In genomic region chr19:5741641-5742240, GRCm38 (mm10) we compare ENCODE assay signal across 8 mouse cellular contexts. TPM values are rescaled to one million over a fixed set of nuclear protein-coding genes. Genes with fewer than 3 reads are reported as not detected.
A peak's percentile ranks its signal among the peaks of the same experiment; 100 is the strongest.
DNase-seq lines count a peak whose midpoint lies in the region; ATAC-seq lines count a peak whose summit lies in the region.

No protein-coding gene starts in this region.

- H3K27me3 ChIP-seq in intestine, embryonic 14.5 days (replicated peaks; ENCODE audit: control insufficient read depth, insufficient read depth, low read length) = no peaks in the 10 kb centered on the region

- peak overlapping the region; percentile 74 for H3K4me3 ChIP-seq in intestine, embryonic 14.5 days (ENCODE audit: low read depth, low read length)

- WGBS in intestine, embryonic 14.5 days = 2% methylated on average over 53 of the region's 55 CpGs

- H3K36me3 ChIP-seq in intestine, embryonic 14.5 days (ENCODE audit: control insufficient read depth, insufficient read depth, low read length) = no peaks in the 10 kb centered on the region

- peak overlapping the region; percentile 89 for H3K4me2 ChIP-seq in intestine, embryonic 14.5 days (ENCODE audit: low read length)

- DNase-seq in adrenal gland, postnatal 14 days = peak; percentile 92
- peak; percentile 64 for DNase-seq in embryo, embryonic 10 days (ENCODE audit: low spot score)
- DNase-seq in gastrocnemius, postnatal 25 days = peak; percentile 90
- peak; percentile 89 for DNase-seq in intestine, embryonic 14.5 days (ENCODE audit: low spot score)
- DNase-seq in left cerebral cortex, postnatal 36 days (ENCODE audit: low spot score in 2 of 2) = peak; percentile 71 to 77
- DNase-seq in skeletal muscle tissue, adult 2 months (ENCODE audit: low read depth, low spot score) = peak; percentile 66
- DNase-seq in thymus, adult 18-20 months = no peak

- intact Hi-C loops in left cerebral cortex, postnatal 36 days (cut with DNase I) = no loop called here

- H3K27ac ChIP-seq in intestine, embryonic 14.5 days (ENCODE audit: low read depth) = peak overlapping the region; percentile 85

- ATAC-seq in intestine, embryonic 14.5 days (replicated peaks; ENCODE audit: low FRiP score, low TSS enrichment, low read depth) = peak; percentile 45
- peak; percentile 27 for ATAC-seq in megakaryocyte progenitor cell, adult 5-6 weeks (replicated peaks; ENCODE audit: poor library complexity)

- H3K9ac ChIP-seq in intestine, embryonic 14.5 days (ENCODE audit: low read length) = peak overlapping the region; percentile 83

- no peaks in the 10 kb centered on the region for H3K9me3 ChIP-seq in intestine, embryonic 14.5 days (ENCODE audit: control insufficient read depth, low read length)

- peaks cover 28% of the 10 kb centered on the region for H3K4me1 ChIP-seq in intestine, embryonic 14.5 days (replicated peaks; ENCODE audit: control insufficient read depth, insufficient read depth, low read length)

RNA-seq across cellular contexts. Expression of gene Ltbp3, which starts 1.0 kb away (rescaled TPM):
- 212 and 214 TPM in 2 replicates for total RNA-seq in adrenal gland, postnatal 14 days (2021)
- 10 to 100 TPM; 45.7 to 49.6 TPM for total RNA-seq in gastrocnemius, postnatal 25 days (2021)
- 30.1 and 36.0 TPM in 2 replicates for polyA plus RNA-seq in intestine, embryonic 14.5 days (2014; fragmentation: Nextera tagmentation; extraction: Ambion mirVana)
- total RNA-seq in left cerebral cortex, postnatal 36 days (2021) = 10 to 100 TPM; 25.1 to 40.3 TPM
- 6.1 and 7.6 TPM in 2 replicates for total RNA-seq in megakaryocyte progenitor cell, adult 5-6 weeks (2015)
- 2.7 and 5.6 TPM in 2 replicates for total RNA-seq in megakaryocyte progenitor cell, adult 5-6 weeks (2017)

RNA-seq across cellular contexts. Expression of gene Fam89b, which starts 12.3 kb away (rescaled TPM):
- total RNA-seq in adrenal gland, postnatal 14 days (2021) = 41.3 and 50.4 TPM in 2 replicates
- 10 to 100 TPM; 24.7 to 24.9 TPM for total RNA-seq in gastrocnemius, postnatal 25 days (2021)
- polyA plus RNA-seq in intestine, embryonic 14.5 days (2014; fragmentation: Nextera tagmentation; extraction: Ambion mirVana) = 85.8 and 95.7 TPM in 2 replicates
- total RNA-seq in left cerebral cortex, postnatal 36 days (2021) = 10 to 100 TPM; 26.8 to 28.7 TPM
- total RNA-seq in megakaryocyte progenitor cell, adult 5-6 weeks (2015) = 40.5 and 42.3 TPM in 2 replicates
- total RNA-seq in megakaryocyte progenitor cell, adult 5-6 weeks (2017) = 20.3 and 22.9 TPM in 2 replicates

RNA-seq across cellular contexts. Expression of gene Ehbp1l1, which starts 15.6 kb away (rescaled TPM):
- 29.1 and 29.3 TPM in 2 replicates for total RNA-seq in adrenal gland, postnatal 14 days (2021)
- total RNA-seq in gastrocnemius, postnatal 25 days (2021) = 100 to 1,000 TPM; 241 to 266 TPM
- 29.6 and 33.6 TPM in 2 replicates for polyA plus RNA-seq in intestine, embryonic 14.5 days (2014; fragmentation: Nextera tagmentation; extraction: Ambion mirVana)
- total RNA-seq in left cerebral cortex, postnatal 36 days (2021) = 10 to 100 TPM; 22.9 to 27.1 TPM
- 7.9 and 8.1 TPM in 2 replicates for total RNA-seq in megakaryocyte progenitor cell, adult 5-6 weeks (2015)
- 27.2 and 30.3 TPM in 2 replicates for total RNA-seq in megakaryocyte progenitor cell, adult 5-6 weeks (2017)

RNA-seq across cellular contexts. Expression of gene Scyl1, which starts 29.5 kb away (rescaled TPM):
- total RNA-seq in adrenal gland, postnatal 14 days (2021) = 87.4 and 92.1 TPM in 2 replicates
- 10 to 100 TPM; 62.2 to 62.8 TPM for total RNA-seq in gastrocnemius, postnatal 25 days (2021)
- 68.8 and 69.2 TPM in 2 replicates for polyA plus RNA-seq in intestine, embryonic 14.5 days (2014; fragmentation: Nextera tagmentation; extraction: Ambion mirVana)
- 10 to 100 TPM; 90.5 to 98.8 TPM for total RNA-seq in left cerebral cortex, postnatal 36 days (2021)
- total RNA-seq in megakaryocyte progenitor cell, adult 5-6 weeks (2015) = 15.7 and 19.9 TPM in 2 replicates
- total RNA-seq in megakaryocyte progenitor cell, adult 5-6 weeks (2017) = 23.9 and 28.2 TPM in 2 replicates

RNA-seq across cellular contexts. Expression of gene Kcnk7, which starts 37.6 kb away (rescaled TPM):
- total RNA-seq in adrenal gland, postnatal 14 days (2021) = not detected in 2 replicates
- not detected for total RNA-seq in gastrocnemius, postnatal 25 days (2021)
- polyA plus RNA-seq in intestine, embryonic 14.5 days (2014; fragmentation: Nextera tagmentation; extraction: Ambion mirVana) = 0.30 and 0.45 TPM in 2 replicates
- total RNA-seq in left cerebral cortex, postnatal 36 days (2021) = not detected
- total RNA-seq in megakaryocyte progenitor cell, adult 5-6 weeks (2015) = not detected in 2 replicates
- total RNA-seq in megakaryocyte progenitor cell, adult 5-6 weeks (2017) = 0.14 TPM in 1 of 2 replicates, not detected in the other

Comparison
In these comparisons a context has a peak if more than half of its experiments do, and no peak if none do; other contexts are left out.
1. DNase-seq: peak in adrenal gland, postnatal 14 days (single experiment), embryo, embryonic 10 days (single experiment), gastrocnemius, postnatal 25 days (single experiment), intestine, embryonic 14.5 days (single experiment), left cerebral cortex, postnatal 36 days (2 of 2) and skeletal muscle tissue, adult 2 months (single experiment); none in thymus, adult 18-20 months (0 of 2).